Mouse (Mus musculus) brain, embryonic 14.5 days (tissue): Measurements from ENCODE around the gene Gm884.

ENCODE experiments used
- CTCF ChIP-seq: fragments of 200-500 bp; IDR thresholded peaks from 2 replicates; pipeline ENCODE4 v1.5.1; 2012; ENCODE audit warnings: inconsistent platforms, mild to moderate bottlenecking, moderate library complexity, borderline replicate concordance; ENCODE audit not compliant: insufficient read depth, insufficient read length; ENCODE audit errors: extremely low read depth
- POLR2A ChIP-seq: fragments of 200-500 bp; IDR thresholded peaks from 2 replicates; pipeline ENCODE4 v1.6.1; 2012; ENCODE audit warnings: mild to moderate bottlenecking, inconsistent platforms, borderline replicate concordance; ENCODE audit not compliant: poor library complexity, insufficient read depth, insufficient read length, severe bottlenecking; ENCODE audit errors: extremely low read depth

DNA sequence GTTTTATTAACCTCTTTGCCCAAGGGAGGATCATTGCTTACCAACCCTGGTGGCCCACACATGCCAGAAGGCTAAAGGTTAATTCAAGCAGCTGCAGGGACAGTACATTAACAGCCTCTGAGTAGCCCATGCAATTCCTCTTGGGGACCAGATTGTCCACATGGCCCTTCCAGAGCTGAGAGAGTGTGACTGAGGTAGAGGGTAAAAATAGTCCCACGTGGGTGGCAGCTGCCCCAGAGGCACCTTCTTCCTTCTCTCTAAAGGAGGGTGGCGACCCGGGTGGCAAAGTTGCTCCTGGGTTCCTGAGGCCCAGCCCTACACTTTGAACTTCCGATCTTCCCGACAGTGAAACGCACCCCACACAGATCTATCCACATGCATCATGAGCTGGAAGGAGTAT is 25.4 kb upstream of the Gm884 start:
- TF ChIP-seq CTCF (no peak), POLR2A (no peak)
